Mouse (Mus musculus) frontal cortex, adult (tissue): ENCODE results near the gene Fndc3a.

Source experiments
- ATAC-seq: cut with Nextera tagmentation; 2 replicates; pipeline ENCODE4 v1.9.2; 2017; ENCODE audit warnings: mild to moderate bottlenecking, moderate library complexity, mixed read lengths; ENCODE audit not compliant: low TSS enrichment

Fndc3a gene

GRCm38 (mm10) chr14:72536392-72537017 is 173.3 kb downstream of the Fndc3a start:
- no peak for ATAC-seq

DNA sequence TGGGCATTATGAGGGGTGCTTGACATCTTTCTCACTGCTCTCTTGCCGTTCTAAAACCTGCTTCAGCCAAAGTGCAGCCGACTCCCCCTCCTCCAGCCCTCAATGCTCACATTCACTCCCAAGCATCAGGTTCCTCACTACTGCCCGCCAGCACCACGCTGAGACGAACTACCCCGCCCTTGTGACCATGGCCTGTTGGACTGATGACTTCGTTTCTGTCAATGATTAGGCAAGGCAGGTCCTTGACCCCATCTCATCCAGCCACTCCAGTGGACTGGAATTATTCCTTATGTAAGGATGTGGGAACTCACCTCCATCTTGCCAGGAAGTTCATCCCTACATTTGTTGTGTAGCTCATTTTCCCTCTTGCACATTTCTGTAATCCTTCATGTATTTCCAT is 175.9 kb downstream of the Fndc3a start:
- ATAC-seq: no peak

DNA sequence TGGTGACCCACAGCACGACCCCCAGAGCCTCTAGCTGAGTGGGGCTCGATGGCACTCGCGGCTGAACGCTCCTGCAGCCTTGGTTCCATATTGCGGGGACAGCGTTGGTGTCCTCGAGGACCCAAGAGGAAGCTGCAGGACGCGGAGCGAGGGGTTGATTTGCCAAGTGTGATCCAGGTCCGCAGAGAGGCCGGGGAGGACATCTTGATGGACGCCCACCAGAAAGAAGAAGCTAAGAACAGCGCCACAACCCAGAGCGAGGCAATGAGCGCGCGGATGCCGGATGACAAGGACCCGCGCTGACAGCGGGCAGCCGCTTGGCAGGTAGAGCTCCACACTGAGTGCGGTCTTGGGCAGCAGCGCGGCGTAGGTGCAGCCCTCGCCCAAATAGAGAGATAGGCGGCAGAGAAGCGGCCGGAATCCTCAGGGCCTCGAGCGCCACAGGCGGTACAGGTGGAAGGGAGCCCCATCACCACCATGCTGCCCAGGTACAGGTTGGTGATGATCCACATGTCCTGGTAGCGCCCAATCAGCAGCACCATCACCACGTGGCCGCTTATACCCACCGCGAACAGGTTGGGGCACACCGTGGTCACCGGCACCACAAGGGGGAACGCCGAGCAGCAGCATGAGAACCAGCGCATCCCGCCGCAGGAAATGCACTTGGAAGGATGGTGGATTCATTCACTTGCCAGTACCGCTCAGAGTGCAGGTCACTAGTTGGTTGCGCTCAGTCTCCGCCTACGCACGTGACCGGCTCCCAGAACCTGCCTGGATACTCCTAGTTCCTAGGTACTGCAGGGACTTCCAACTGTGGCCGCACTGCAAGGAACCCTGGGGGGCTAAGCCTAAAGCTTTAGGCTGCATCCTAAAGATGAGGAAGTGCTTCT is 177.5 kb downstream of the Fndc3a start:
- ATAC-seq: peak; percentile 62

DNA sequence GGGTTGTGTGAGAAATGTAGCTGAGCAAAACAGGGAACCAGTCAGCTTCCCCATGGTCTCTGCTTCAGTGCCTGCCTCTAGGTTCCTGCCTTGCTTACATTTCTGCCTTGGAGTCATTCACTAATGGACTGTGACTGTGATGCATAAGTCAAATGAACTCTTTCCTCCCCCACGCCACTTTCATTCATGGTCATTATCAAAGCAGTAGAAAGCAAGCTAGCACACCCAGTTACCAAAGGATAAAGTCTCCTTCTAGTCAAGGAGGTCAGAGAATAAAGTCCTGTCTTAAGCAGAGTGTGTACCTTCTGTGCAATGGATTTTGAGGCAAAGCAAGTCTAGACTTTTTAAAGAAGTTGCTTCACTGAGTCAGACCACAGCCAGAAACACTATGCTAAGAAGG is 182.7 kb downstream of the Fndc3a start:
- ATAC-seq: no peak

GRCm38 (mm10) chr14:72519561-72519960 is 190.2 kb downstream of the Fndc3a start:
- ATAC-seq: no peak

GRCm38 (mm10) chr14:72518786-72519185 is 191.0 kb downstream of the Fndc3a start:
- ATAC-seq: no peak

DNA sequence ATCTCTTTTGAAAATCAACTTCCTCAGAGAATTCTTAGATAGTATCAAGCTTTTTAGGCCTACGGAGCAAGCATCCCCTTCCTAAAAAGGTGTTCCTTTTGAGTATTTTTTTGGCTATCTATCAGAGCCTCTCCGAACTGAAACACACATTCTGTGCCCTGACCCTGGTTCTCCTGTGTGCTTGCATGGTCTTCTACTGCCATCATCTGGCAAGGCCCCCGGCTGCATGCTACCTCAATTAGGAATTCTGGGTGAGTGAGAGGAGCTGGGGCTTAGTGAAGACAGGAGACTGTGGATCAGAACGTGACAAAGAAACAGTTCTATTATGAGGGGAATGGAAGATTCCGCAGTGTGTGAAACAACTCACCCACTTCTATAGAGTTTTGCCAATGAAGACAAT is 193.4 kb downstream of the Fndc3a start:
- ATAC-seq: peak; percentile 81

DNA sequence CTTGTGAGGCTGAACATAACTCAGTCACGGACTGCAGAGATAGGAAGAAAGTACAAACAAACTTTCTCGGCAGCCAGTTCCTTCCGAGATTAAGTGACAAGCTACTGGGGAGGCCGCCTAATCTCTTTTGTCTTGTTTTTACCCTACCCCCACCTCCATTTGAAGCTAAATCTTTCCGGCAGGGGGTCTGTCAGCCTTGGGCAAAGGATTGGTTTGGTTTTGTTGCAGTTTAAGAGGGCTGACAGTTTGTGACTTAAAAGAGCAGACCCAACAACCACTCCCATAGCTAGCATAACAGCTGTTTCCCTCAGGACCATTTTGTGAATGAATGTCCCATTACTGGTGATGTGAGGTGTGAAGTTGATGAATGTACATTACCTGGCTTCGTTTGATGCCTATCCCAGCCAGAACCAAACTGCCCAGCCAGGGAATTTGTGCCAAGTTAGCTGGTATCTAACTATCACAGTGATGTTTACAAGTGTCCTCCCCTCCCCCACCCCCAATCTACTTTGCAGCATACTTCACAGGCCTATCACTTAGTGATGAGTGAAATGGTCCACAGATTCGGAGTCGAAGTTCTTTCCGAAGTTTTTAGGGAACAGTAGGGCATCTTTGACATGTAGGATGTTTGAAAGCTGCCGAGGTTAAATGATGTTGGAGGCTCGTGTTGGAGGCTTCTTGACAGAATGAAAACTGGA is 202.9 kb downstream of the Fndc3a start:
- no peak for ATAC-seq

DNA sequence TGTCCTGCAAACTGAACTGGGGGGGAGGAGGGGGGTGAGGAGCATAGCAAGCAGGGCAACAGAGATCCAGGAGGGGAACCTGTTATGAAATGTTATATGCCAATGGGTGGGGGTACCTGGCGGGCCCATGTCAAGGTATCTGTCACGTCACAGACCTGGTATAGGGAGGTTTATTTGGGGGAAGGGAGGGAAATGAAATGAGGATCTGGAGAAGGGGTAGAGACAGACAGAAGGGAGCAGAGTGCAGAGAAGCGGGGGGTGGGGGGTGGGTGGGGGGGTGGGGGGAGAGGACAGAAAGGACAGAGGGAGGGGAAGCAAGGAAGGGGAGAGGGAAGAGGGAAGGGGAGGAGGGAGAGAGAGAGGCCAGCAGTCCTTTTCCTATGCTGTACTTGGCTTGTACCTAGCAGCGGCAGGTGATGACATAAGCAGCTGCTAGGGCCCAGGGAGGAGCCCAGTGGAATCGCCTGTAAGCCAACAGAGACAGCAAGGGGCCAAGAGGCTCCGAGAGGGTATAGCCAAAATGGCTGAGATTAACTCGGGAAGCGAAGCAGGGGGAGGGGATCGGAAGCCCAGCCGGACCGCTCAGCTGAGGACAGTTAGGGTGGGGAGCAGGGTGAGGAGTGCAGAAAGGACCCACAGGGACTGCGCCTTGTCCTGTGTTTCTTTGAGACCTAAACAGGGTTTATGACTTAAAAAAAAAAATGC is 203.6 kb downstream of the Fndc3a start:
- no peak for ATAC-seq

DNA sequence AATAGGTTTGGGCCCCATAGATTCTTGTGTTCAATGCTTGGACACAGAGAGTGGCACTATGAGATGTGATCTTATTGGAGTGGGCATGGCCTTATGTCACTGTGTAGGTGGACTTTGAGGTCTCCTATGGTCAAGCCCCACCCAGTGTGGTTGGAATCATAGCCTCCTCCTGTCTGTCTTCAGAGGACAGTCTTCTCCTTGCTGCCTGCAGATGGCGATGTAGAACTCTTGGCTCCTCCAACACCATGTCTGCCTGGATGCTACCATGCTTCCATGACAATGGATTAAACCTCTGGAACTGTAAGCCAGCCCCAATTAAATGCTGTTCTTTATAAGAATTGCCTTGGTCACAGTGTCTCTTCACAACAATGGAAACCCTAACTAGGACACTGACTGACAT is 204.8 kb downstream of the Fndc3a start:
- no peak for ATAC-seq

- no peak for ATAC-seq
Observed at GRCm38 (mm10) chr14:72503241-72503640, 206.6 kb downstream of the Fndc3a start.

- ATAC-seq: no peak
Observed at GRCm38 (mm10) chr14:72493775-72494174, 216.0 kb downstream of the Fndc3a start.

DNA sequence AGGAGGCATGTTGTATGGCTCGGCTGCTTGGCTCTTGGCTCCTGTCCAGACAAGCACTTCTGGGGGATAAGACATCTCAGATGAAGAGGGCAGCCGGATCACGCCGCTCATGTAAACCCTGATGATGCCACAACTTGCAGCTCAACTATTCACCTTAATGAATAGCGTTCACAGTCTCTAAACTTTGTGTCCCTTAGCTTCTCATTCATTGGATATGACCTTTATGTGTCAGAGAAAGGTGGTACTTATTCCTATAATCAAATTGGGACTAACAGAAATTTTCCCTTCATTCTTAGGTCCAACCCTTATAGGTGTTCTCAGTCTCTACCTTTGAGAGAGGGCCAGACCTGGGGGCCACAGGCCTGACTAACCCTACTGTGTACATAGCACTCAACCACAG is 218.1 kb downstream of the Fndc3a start, which contains the start of gene Gm9195:
TSS of gene Gm9195 (minus strand) at position 101 of the 400 bp plus-strand sequence.
- no peak for ATAC-seq

GRCm38 (mm10) chr14:72490367-72490766 is 219.4 kb downstream of the Fndc3a start:
- peak; percentile 57; the same call in 1 of the 2 replicates for ATAC-seq
